Mouse (Mus musculus) cortical plate, adult 2 months (tissue): ENCODE data around the gene Asb4.

Source experiments
- CTCF ChIP-seq: fragments of 200-500 bp; IDR thresholded peaks from 2 replicates; pipeline ENCODE4 v1.5.1; 2011; ENCODE audit warnings: mild to moderate bottlenecking, control low read depth, low read length; ENCODE audit not compliant: insufficient read depth; ENCODE audit errors: extremely low read depth
- POLR2A ChIP-seq: fragments of 200-500 bp; IDR thresholded peaks from 2 replicates; pipeline ENCODE4 v1.6.1; 2011; ENCODE audit warnings: mild to moderate bottlenecking, low read length, control low read depth; ENCODE audit not compliant: insufficient read depth; ENCODE audit errors: extremely low read depth

- TF ChIP-seq CTCF (no peak), POLR2A (no peak)
Measured at GRCm38 (mm10) chr6:5470480-5471318, 87.5 kb downstream of the Asb4 start.
